Mouse (Mus musculus) spleen, adult 2 months (tissue): ENCODE measurements around the gene Pax7.

Experiments used
- CTCF ChIP-seq: fragments of 200-500 bp; IDR thresholded peaks from 2 replicates; pipeline ENCODE4 v1.5.1; 2011; ENCODE audit warnings: mild to moderate bottlenecking, inconsistent platforms; ENCODE audit not compliant: insufficient read depth, insufficient read length, insufficient replicate concordance; ENCODE audit errors: extremely low read depth
- POLR2A ChIP-seq: fragments of 200-500 bp; IDR thresholded peaks from 2 replicates; pipeline ENCODE4 v1.6.1; 2011; ENCODE audit warnings: low read depth, low read length, inconsistent platforms

DNA sequence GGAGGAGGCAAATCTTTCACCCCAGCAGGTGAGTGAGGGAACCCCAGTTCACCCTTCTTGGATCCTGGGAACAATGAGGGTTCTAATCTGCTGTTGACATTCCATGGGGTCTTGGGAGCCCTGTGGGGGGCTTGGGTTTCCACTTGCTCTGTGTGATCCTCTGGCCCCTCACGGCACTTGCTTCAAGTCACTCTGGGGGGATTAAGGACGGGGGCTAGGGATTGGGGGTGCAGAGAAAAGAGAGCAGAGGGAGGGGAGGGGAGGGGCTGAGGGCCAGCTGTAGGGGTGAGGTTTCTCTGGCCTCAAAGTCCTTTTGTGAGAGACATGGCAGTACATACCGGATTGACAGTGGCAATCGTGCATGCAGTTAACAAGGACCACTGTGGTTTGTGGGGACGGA lies 140.0 kb downstream of the Pax7 start:
- TF ChIP-seq POLR2A: no peak
- TF ChIP-seq CTCF: no peak
